Mouse (Mus musculus) right cerebral cortex, postnatal 10 days (tissue): ENCODE measurements around the gene Olfr725.

Source experiments
- DNase-seq, 2 experiments: peaks; one replicate each; pipeline ENCODE4 v3.0.0; 2021; ENCODE audit warnings: low spot score in 2 of 2

The Olfr725 gene

GRCm38 (mm10) chr14:50040275-50040674 lies at the start of gene Olfr725:
TSS of gene Olfr725 (minus strand) at chr14:50040375.
- no peak for DNase-seq

GRCm38 (mm10) chr14:50062733-50063104 lies 22.5 kb upstream of the Olfr725 start:
- peak in 1 of 2 experiments; percentile 18 for DNase-seq

GRCm38 (mm10) chr14:50061955-50062732 lies 22.0 kb upstream of the Olfr725 start:
- peak; percentile 62 to 66 for DNase-seq

- peak in 1 of 2 experiments; percentile 18 for DNase-seq
These were observed 21.4 kb upstream of the Olfr725 start for GRCm38 (mm10) chr14:50061590-50061954.

GRCm38 (mm10) chr14:50061179-50061578 lies 21.0 kb upstream of the Olfr725 start:
- no peak for DNase-seq

GRCm38 (mm10) chr14:50032041-50032440 lies 8.1 kb downstream of the Olfr725 start:
- DNase-seq, result no peak

GRCm38 (mm10) chr14:50031356-50031755 lies 8.8 kb downstream of the Olfr725 start:
- DNase-seq, result no peak

GRCm38 (mm10) chr14:50026371-50026770 lies 13.8 kb downstream of the Olfr725 start:
- DNase-seq, result no peak
